Mouse (Mus musculus): ENCODE results near the gene Hspg2. TPM values are rescaled to one million over a fixed set of nuclear protein-coding genes. Genes with fewer than 3 reads are reported as not detected.

Hspg2 gene
- 0.24 TPM for polyA plus RNA-seq (2014; fragmentation: Illumina TruSeq; extraction: RNeasy Lipid Tissue Mini Kit (QIAGEN cat#74804); ENCODE audit: low read depth, low replicate concordance)

GRCm38 (mm10) chr4:137468260-137469080 lies at the start of gene Hspg2:
TSS of gene Hspg2 (plus strand) at chr4:137468769.

GRCm38 (mm10) chr4:137430502-137430901 lies 38.1 kb upstream of the Hspg2 start, which contains the start of gene Cela3b:
TSS of gene Cela3b (minus strand) at chr4:137430540.

GRCm38 (mm10) chr4:137453234-137453767 lies 15.3 kb upstream of the Hspg2 start, which contains the start of gene 1700013G24Rik:
TSS of gene 1700013G24Rik (plus strand) at chr4:137453284.

GRCm38 (mm10) chr4:137574469-137574868 lies 105.9 kb downstream of the Hspg2 start, which contains the start of gene Ldlrad2:
TSS of gene Ldlrad2 (minus strand) at chr4:137574569.

GRCm38 (mm10) chr4:137593601-137594495 lies 125.3 kb downstream of the Hspg2 start, which contains the start of gene Usp48:
TSS of gene Usp48 (plus strand) at chr4:137593755.

Other genes starting within 250 kb of the Hspg2 start
- 0.16 TPM for gene Wnt4, start 191.3 kb upstream of the Hspg2 start, polyA plus RNA-seq (2014; fragmentation: Illumina TruSeq; extraction: RNeasy Lipid Tissue Mini Kit (QIAGEN cat#74804); ENCODE audit: low read depth, low replicate concordance)
- gene Cdc42, start 111.0 kb upstream of the Hspg2 start, polyA plus RNA-seq (2014; fragmentation: Illumina TruSeq; extraction: RNeasy Lipid Tissue Mini Kit (QIAGEN cat#74804); ENCODE audit: low read depth, low replicate concordance), result 770 TPM
- gene Cela3a, start 59.0 kb upstream of the Hspg2 start, polyA plus RNA-seq (2014; fragmentation: Illumina TruSeq; extraction: RNeasy Lipid Tissue Mini Kit (QIAGEN cat#74804); ENCODE audit: low read depth, low replicate concordance), result not detected
- gene Cela3b, start 38.2 kb upstream of the Hspg2 start, polyA plus RNA-seq (2014; fragmentation: Illumina TruSeq; extraction: RNeasy Lipid Tissue Mini Kit (QIAGEN cat#74804); ENCODE audit: low read depth, low replicate concordance), result not detected
- gene 1700013G24Rik, start 15.5 kb upstream of the Hspg2 start, polyA plus RNA-seq (2014; fragmentation: Illumina TruSeq; extraction: RNeasy Lipid Tissue Mini Kit (QIAGEN cat#74804); ENCODE audit: low read depth, low replicate concordance), result not detected
- gene Ldlrad2, start 105.8 kb downstream of the Hspg2 start, polyA plus RNA-seq (2014; fragmentation: Illumina TruSeq; extraction: RNeasy Lipid Tissue Mini Kit (QIAGEN cat#74804); ENCODE audit: low read depth, low replicate concordance), result not detected
- gene Usp48, start 125.0 kb downstream of the Hspg2 start, polyA plus RNA-seq (2014; fragmentation: Illumina TruSeq; extraction: RNeasy Lipid Tissue Mini Kit (QIAGEN cat#74804); ENCODE audit: low read depth, low replicate concordance), result 37.3 TPM
- 5.6 TPM for gene Rap1gap, start 196.0 kb downstream of the Hspg2 start, polyA plus RNA-seq (2014; fragmentation: Illumina TruSeq; extraction: RNeasy Lipid Tissue Mini Kit (QIAGEN cat#74804); ENCODE audit: low read depth, low replicate concordance)

Measured in kidney, adult 10 weeks (tissue).